ENCODE assay signal across 8 mouse cellular contexts in genomic region chr11:119988391-119988790, GRCm38 (mm10). TPM values are rescaled to one million over a fixed set of nuclear protein-coding genes. Genes with fewer than 3 reads are reported as not detected.
DNase-seq lines count a peak whose midpoint lies in the region; ATAC-seq and TF ChIP-seq lines count a peak whose summit lies in the region.

No protein-coding gene starts in this region.

- H3K36me3 ChIP-seq in hindbrain, embryonic 10.5 days, result 0 out of 2 replicates have a peak, but pooled peaks cover under 1% of the 10 kb centered on the region
- H3K36me3 ChIP-seq in hindbrain, embryonic 11.5 days (ENCODE audit: control insufficient read depth, insufficient read depth, low read length), result no peaks in the 10 kb centered on the region
- no peaks in the 10 kb centered on the region for H3K36me3 ChIP-seq in heart, embryonic 11.5 days (ENCODE audit: control insufficient read depth, insufficient read depth, low read length)
- H3K36me3 ChIP-seq in lung, embryonic 16.5 days (ENCODE audit: control insufficient read depth, insufficient read depth, low read length), result peaks cover 6% of the 10 kb centered on the region; the same call in 1 of the 2 replicates
- 0 out of 2 replicates have a peak, but pooled peaks cover 4% of the 10 kb centered on the region for H3K36me3 ChIP-seq in midbrain, postnatal 0 days (ENCODE audit: insufficient read depth, low read length)

- no peak for DNase-seq in hindbrain, embryonic 10.5 days (ENCODE audit: low spot score)
- no peak for DNase-seq in hindbrain, embryonic 11.5 days (ENCODE audit: low spot score)
- peak; percentile 73 to 76 for DNase-seq in cerebellum, postnatal 10 days
- DNase-seq in yolk sac, embryonic 10.5 days (ENCODE audit: low spot score), result no peak
- DNase-seq in midbrain, postnatal 0 days (ENCODE audit: low spot score), result no peak
- DNase-seq in right cerebral cortex, postnatal 14 days, result no peak

- 92% methylated on average over 7 of the region's 7 CpGs for WGBS in hindbrain, embryonic 10.5 days
- 87% methylated on average over 7 of the region's 7 CpGs for WGBS in hindbrain, embryonic 11.5 days
- 91% methylated on average over 7 of the region's 7 CpGs for WGBS in heart, embryonic 11.5 days (ENCODE audit: insufficient replicate concordance)
- 87% methylated on average over 7 of the region's 7 CpGs for WGBS in lung, embryonic 16.5 days
- WGBS in midbrain, postnatal 0 days, result 90% methylated on average over 7 of the region's 7 CpGs

- H3K27me3 ChIP-seq in hindbrain, embryonic 10.5 days (ENCODE audit: insufficient read depth, poor library complexity, severe bottlenecking), result 0 out of 2 replicates have a peak, but pooled peaks cover 3% of the 10 kb centered on the region
- no peaks in the 10 kb centered on the region for H3K27me3 ChIP-seq in hindbrain, embryonic 11.5 days (ENCODE audit: control insufficient read depth, insufficient read depth, low read length)
- peaks cover 2% of the 10 kb centered on the region; the same call in 1 of the 2 replicates for H3K27me3 ChIP-seq in heart, embryonic 11.5 days (ENCODE audit: control insufficient read depth, insufficient read depth, low read length)
- H3K27me3 ChIP-seq in lung, embryonic 16.5 days (ENCODE audit: control insufficient read depth, insufficient read depth, low read depth, low read length), result no peaks in the 10 kb centered on the region
- no peaks in the 10 kb centered on the region for H3K27me3 ChIP-seq in midbrain, postnatal 0 days (ENCODE audit: insufficient read depth, low read length)

- peaks cover 39% of the 10 kb centered on the region for H3K4me1 ChIP-seq in hindbrain, embryonic 10.5 days (replicated peaks)
- peaks cover 18% of the 10 kb centered on the region for H3K4me1 ChIP-seq in hindbrain, embryonic 11.5 days (replicated peaks; ENCODE audit: control insufficient read depth, insufficient read depth, low read length)
- H3K4me1 ChIP-seq in heart, embryonic 11.5 days (ENCODE audit: control insufficient read depth, insufficient read depth, low read length), result peaks cover 33% of the 10 kb centered on the region
- H3K4me1 ChIP-seq in lung, embryonic 16.5 days (replicated peaks; ENCODE audit: control insufficient read depth, insufficient read depth, low read length), result peaks cover 35% of the 10 kb centered on the region
- no peaks in the 10 kb centered on the region for H3K4me1 ChIP-seq in midbrain, postnatal 0 days (ENCODE audit: insufficient read depth, low read length)

- no peaks in the 10 kb centered on the region for H3K9me3 ChIP-seq in hindbrain, embryonic 10.5 days
- H3K9me3 ChIP-seq in hindbrain, embryonic 11.5 days (ENCODE audit: control insufficient read depth, low read length), result no peaks in the 10 kb centered on the region
- H3K9me3 ChIP-seq in heart, embryonic 11.5 days (replicated peaks; ENCODE audit: control insufficient read depth, low read length), result no peaks in the 10 kb centered on the region
- no peaks in the 10 kb centered on the region for H3K9me3 ChIP-seq in lung, embryonic 16.5 days (ENCODE audit: control insufficient read depth, low read length)
- no peaks in the 10 kb centered on the region for H3K9me3 ChIP-seq in midbrain, postnatal 0 days (ENCODE audit: low read length)

- H3K4me2 ChIP-seq in hindbrain, embryonic 11.5 days (replicated peaks; ENCODE audit: low read depth, low read length), result no peak overlapping the region
- H3K4me2 ChIP-seq in heart, embryonic 11.5 days, result no peak overlapping the region
- no peak overlapping the region for H3K4me2 ChIP-seq in lung, embryonic 16.5 days (ENCODE audit: low read depth, low read length)
- no peak overlapping the region for H3K4me2 ChIP-seq in midbrain, postnatal 0 days (ENCODE audit: low read depth, low read length, poor library complexity, severe bottlenecking)

- H3K9ac ChIP-seq in hindbrain, embryonic 11.5 days (ENCODE audit: low read depth, low read length), result no peak overlapping the region
- H3K9ac ChIP-seq in heart, embryonic 11.5 days (ENCODE audit: low read depth, low read length), result no peak overlapping the region
- H3K9ac ChIP-seq in lung, embryonic 16.5 days (ENCODE audit: low read length), result no peak overlapping the region
- no peak overlapping the region for H3K9ac ChIP-seq in midbrain, postnatal 0 days (replicated peaks; ENCODE audit: low read length, poor library complexity, severe bottlenecking)

- no peak for ATAC-seq in hindbrain, embryonic 11.5 days (ENCODE audit: low FRiP score)
- ATAC-seq in heart, embryonic 11.5 days (replicated peaks; ENCODE audit: insufficient number of reproducible peaks, low FRiP score, low TSS enrichment), result no peak
- ATAC-seq in lung, embryonic 16.5 days (ENCODE audit: low read depth), result no peak
- ATAC-seq in midbrain, postnatal 0 days (ENCODE audit: low FRiP score), result no peak

- H3K27ac ChIP-seq in hindbrain, embryonic 10.5 days, result peak overlapping the region; percentile 74
- no peak overlapping the region for H3K27ac ChIP-seq in hindbrain, embryonic 11.5 days (ENCODE audit: low read depth, low read length)
- peak overlapping the region; percentile 54; the same call in 1 of the 2 replicates for H3K27ac ChIP-seq in heart, embryonic 11.5 days (ENCODE audit: low read depth, low read length)
- peak overlapping the region; percentile 79 for H3K27ac ChIP-seq in lung, embryonic 16.5 days (ENCODE audit: low read length)
- no peak overlapping the region for H3K27ac ChIP-seq in midbrain, postnatal 0 days (ENCODE audit: low read depth, low read length)

- H3K4me3 ChIP-seq in hindbrain, embryonic 10.5 days, result no peak overlapping the region
- no peak overlapping the region for H3K4me3 ChIP-seq in hindbrain, embryonic 11.5 days (ENCODE audit: low read depth, low read length)
- no peak overlapping the region for H3K4me3 ChIP-seq in heart, embryonic 11.5 days (ENCODE audit: low read depth, low read length)
- no peak overlapping the region for H3K4me3 ChIP-seq in lung, embryonic 16.5 days (ENCODE audit: low read length)
- H3K4me3 ChIP-seq in midbrain, postnatal 0 days (ENCODE audit: low read depth, low read length), result no peak overlapping the region

- no peak for TF ChIP-seq CTCF in midbrain, postnatal 0 days (IDR thresholded peaks at IDR 0.05)

RNA-seq across cellular contexts. Expression of gene Baiap2, which starts 45.8 kb away (rescaled TPM):
- polyA plus RNA-seq in hindbrain, embryonic 10.5 days (2016; fragmentation: Nextera tagmentation; extraction: Ambion mirVana), result 9.8 and 11.0 TPM in 2 replicates
- polyA plus RNA-seq in hindbrain, embryonic 11.5 days (2014; fragmentation: Nextera tagmentation; extraction: Ambion mirVana), result 10.1 and 11.5 TPM in 2 replicates
- polyA plus RNA-seq in heart, embryonic 11.5 days (2014; fragmentation: Nextera tagmentation; extraction: Ambion mirVana), result 12.8 and 15.4 TPM in 2 replicates
- 31.7 and 35.6 TPM in 2 replicates for polyA plus RNA-seq in lung, embryonic 16.5 days (2015; fragmentation: Nextera tagmentation; extraction: Ambion mirVana)
- 23.8 and 32.7 TPM in 2 replicates for total RNA-seq in midbrain, postnatal 0 days (2014; rRNA removed)
- 18.0 TPM in 2 replicates for polyA plus RNA-seq in midbrain, postnatal 0 days (2015; fragmentation: Nextera tagmentation; extraction: Ambion mirVana)

RNA-seq across cellular contexts. Expression of gene Aatk, which starts 58.6 kb away (rescaled TPM):
- polyA plus RNA-seq in hindbrain, embryonic 10.5 days (2016; fragmentation: Nextera tagmentation; extraction: Ambion mirVana), result 1.6 and 3.2 TPM in 2 replicates
- 1.9 TPM in 2 replicates for polyA plus RNA-seq in hindbrain, embryonic 11.5 days (2014; fragmentation: Nextera tagmentation; extraction: Ambion mirVana)
- 0.24 and 0.35 TPM in 2 replicates for polyA plus RNA-seq in heart, embryonic 11.5 days (2014; fragmentation: Nextera tagmentation; extraction: Ambion mirVana)
- 2.0 and 2.2 TPM in 2 replicates for polyA plus RNA-seq in lung, embryonic 16.5 days (2015; fragmentation: Nextera tagmentation; extraction: Ambion mirVana)
- total RNA-seq in midbrain, postnatal 0 days (2014; rRNA removed), result 170 and 178 TPM in 2 replicates
- polyA plus RNA-seq in midbrain, postnatal 0 days (2015; fragmentation: Nextera tagmentation; extraction: Ambion mirVana), result 44.9 and 46.9 TPM in 2 replicates

Comparison
In these comparisons a context has a peak if more than half of its experiments do, and no peak if none do; other contexts are left out.
1. H3K27ac ChIP-seq: peak in hindbrain, embryonic 10.5 days (single experiment), heart, embryonic 11.5 days (single experiment) and lung, embryonic 16.5 days (single experiment); none in hindbrain, embryonic 11.5 days (single experiment) and midbrain, postnatal 0 days (single experiment).
2. DNase-seq: peak in cerebellum, postnatal 10 days (2 of 2); none in hindbrain, embryonic 10.5 days (single experiment), hindbrain, embryonic 11.5 days (single experiment), yolk sac, embryonic 10.5 days (single experiment), midbrain, postnatal 0 days (single experiment) and right cerebral cortex, postnatal 14 days (single experiment).
3. RNA of gene Aatk, which starts 58.6 kb away (polyA plus RNA-seq): 44.9 to 46.9 TPM in midbrain, postnatal 0 days; 1.6 to 3.2 TPM in hindbrain, embryonic 10.5 days, 2.0 to 2.2 TPM in lung, embryonic 16.5 days, 1.9 TPM in hindbrain, embryonic 11.5 days and 0.24 to 0.35 TPM in heart, embryonic 11.5 days; every median in the first group is over 10 times any median in the second.